Mouse (Mus musculus) neural tube, embryonic 14.5 days (tissue): ENCODE data around the gene Eif2b3. TPM values are rescaled to one million over a fixed set of nuclear protein-coding genes. Genes with fewer than 3 reads are reported as not detected.

ENCODE experiments used
- ATAC-seq: fragments of 200-750 bp; cut with Nextera tagmentation; 2 replicates; pipeline ENCODE4 v1.8.0; 2017; ENCODE audit warnings: low read depth, mild to moderate bottlenecking, moderate TSS enrichment, moderate library complexity
- H3K27ac ChIP-seq: fragments of 300-500 bp; sonication (generic); 2 replicates; pipeline ENCODE4 v1.5.1; 2014; ENCODE audit warnings: low read depth, mild to moderate bottlenecking, control low read depth, low read length, moderate library complexity, mixed read lengths
- H3K27me3 ChIP-seq: fragments of 300-500 bp; sonication (generic); 2 replicates; pipeline ENCODE4 v1.6.1; 2014; ENCODE audit warnings: low read length; ENCODE audit not compliant: control insufficient read depth, insufficient read depth
- H3K36me3 ChIP-seq: fragments of 300-500 bp; sonication (generic); 2 replicates; pipeline ENCODE4 v1.6.1; 2014; ENCODE audit warnings: low read length, mixed read lengths; ENCODE audit not compliant: control insufficient read depth, insufficient read depth
- H3K4me1 ChIP-seq: fragments of 300-500 bp; sonication (generic); 2 replicates; pipeline ENCODE4 v1.6.1; 2014; ENCODE audit warnings: low read length; ENCODE audit not compliant: control insufficient read depth, insufficient read depth
- H3K4me2 ChIP-seq: fragments of 300-500 bp; sonication (generic); 2 replicates; pipeline ENCODE4 v1.6.1; 2014; ENCODE audit warnings: mild to moderate bottlenecking, low read depth, low read length, control low read depth
- H3K4me3 ChIP-seq: fragments of 300-500 bp; sonication (generic); 2 replicates; pipeline ENCODE4 v1.5.1; 2014; ENCODE audit warnings: low read depth, low read length, control low read depth, mixed read lengths
- H3K9ac ChIP-seq: fragments of 300-500 bp; sonication (generic); replicated peaks from 2 replicates; pipeline ENCODE4 v1.6.1; 2014; ENCODE audit warnings: low read depth, mild to moderate bottlenecking, control low read depth, low read length, mixed read lengths
- H3K9me3 ChIP-seq: fragments of 300-500 bp; sonication (generic); 2 replicates; pipeline ENCODE4 v1.6.1; 2016; ENCODE audit warnings: low read length; ENCODE audit not compliant: control insufficient read depth
- WGBS: fragments of 180-500 bp; shearing (Covaris S2); extraction: QIAGEN DNeasy Blood & Tissue Kit; methylation state at CpG from one replicate; pipeline ENCODE4 v1.1.7; 2014; 5-methylcytosine and 5-hydroxymethylcytosine counted together
- polyA plus RNA-seq: library from polyadenylated mRNA; unstranded; fragments of >200 nt; fragmentation: Nextera tagmentation; extraction: Ambion mirVana; gene quantifications from 2 replicates; pipeline ENCODE4 v1.2.1, GENCODE M21; 2014

Eif2b3 gene
- polyA plus RNA-seq, 1 experiment from 2014 or later = 54.6 TPM

DNA sequence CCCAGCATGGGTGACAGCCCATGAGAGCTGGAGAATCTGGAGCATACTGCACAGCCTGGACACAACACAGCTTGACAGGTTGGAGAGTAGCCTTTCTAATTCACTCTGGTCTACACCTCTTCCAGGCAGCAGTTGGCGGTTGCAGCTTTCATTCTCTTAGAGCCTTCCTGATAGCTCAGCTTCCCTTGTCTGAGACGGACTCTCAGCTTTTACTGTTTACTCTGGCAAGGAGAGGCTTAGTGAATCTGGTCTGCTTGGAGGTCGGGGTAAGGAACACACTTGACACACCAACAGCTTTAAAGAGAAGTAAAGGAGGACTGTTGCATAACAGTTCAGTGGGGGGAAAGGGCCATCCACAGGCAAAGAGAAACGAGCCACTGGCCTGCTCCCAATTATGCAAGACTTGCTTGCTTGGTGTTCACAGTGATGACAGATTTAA is 22.1 kb downstream of the Eif2b3 start:
- Histone ChIP-seq H3K27me3 (no peaks in the 10 kb centered on the region), H3K4me2 (no peak overlapping the region), H3K4me1 (peaks cover 16% of the 10 kb centered on the region), H3K9ac (no peak overlapping the region), H3K4me3 (no peak overlapping the region), H3K36me3 (no peaks in the 10 kb centered on the region), H3K27ac (no peak overlapping the region; the same call in 1 of the 2 replicates), H3K9me3 (no peaks in the 10 kb centered on the region)
- whole genome bisulfite sequencing = 59% methylated on average over 4 of the region's 4 CpGs
- ATAC-seq = no peak

DNA sequence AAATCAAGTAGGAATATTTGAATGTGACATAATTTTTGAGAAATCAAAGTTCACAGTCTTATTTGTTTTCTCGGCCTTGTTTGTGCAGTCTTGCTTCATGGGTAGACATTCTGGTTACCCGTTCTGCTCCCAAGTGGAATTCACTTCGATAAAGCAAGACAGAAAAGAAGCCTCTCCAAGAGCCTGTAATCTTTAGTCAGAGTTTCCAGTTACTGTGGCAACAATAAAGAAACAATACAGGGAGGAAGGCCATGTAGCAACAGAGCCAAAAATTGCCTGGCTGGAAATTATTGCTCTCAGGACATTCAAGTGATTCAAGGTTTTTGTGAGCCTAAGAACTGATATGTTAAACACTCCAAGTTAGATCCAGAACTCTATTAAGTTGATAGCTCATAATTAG is 29.6 kb downstream of the Eif2b3 start:
- Histone ChIP-seq H3K27ac (no peak overlapping the region), H3K9ac (no peak overlapping the region), H3K27me3 (no peaks in the 10 kb centered on the region), H3K4me2 (no peak overlapping the region), H3K36me3 (no peaks in the 10 kb centered on the region), H3K9me3 (no peaks in the 10 kb centered on the region), H3K4me3 (no peak overlapping the region), H3K4me1 (no peaks in the 10 kb centered on the region)
- ATAC-seq = no peak
- WGBS = 79% methylated on average over 3 of the region's 3 CpGs

DNA sequence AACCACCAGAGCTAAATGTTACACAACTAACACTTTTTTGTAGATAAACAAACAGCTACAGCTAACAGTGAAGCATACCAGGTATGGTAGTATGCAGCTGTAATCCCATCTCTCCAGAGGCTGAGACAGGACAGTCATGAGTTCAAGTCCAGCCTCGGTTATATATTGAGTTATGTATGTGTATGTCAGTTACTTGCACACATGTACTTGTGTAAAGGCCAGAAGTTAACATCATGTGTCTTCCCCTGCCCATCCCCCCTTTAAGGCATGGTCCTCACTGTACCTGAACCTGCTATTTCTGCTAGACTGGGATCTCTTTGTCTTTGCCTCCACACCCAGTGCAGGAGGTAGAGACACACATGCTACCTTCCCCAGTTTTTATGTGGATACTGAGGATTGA is 30.3 kb downstream of the Eif2b3 start:
- no peak overlapping the region for H3K4me3 ChIP-seq
- H3K9me3 ChIP-seq = no peaks in the 10 kb centered on the region
- no peak overlapping the region for H3K27ac ChIP-seq
- no peaks in the 10 kb centered on the region for H3K4me1 ChIP-seq
- no peaks in the 10 kb centered on the region for H3K36me3 ChIP-seq
- H3K4me2 ChIP-seq = no peak overlapping the region
- no peak overlapping the region for H3K9ac ChIP-seq
- no peak for ATAC-seq
- 100% methylated on average over 1 of the region's 1 CpGs for WGBS
- H3K27me3 ChIP-seq = no peaks in the 10 kb centered on the region

DNA sequence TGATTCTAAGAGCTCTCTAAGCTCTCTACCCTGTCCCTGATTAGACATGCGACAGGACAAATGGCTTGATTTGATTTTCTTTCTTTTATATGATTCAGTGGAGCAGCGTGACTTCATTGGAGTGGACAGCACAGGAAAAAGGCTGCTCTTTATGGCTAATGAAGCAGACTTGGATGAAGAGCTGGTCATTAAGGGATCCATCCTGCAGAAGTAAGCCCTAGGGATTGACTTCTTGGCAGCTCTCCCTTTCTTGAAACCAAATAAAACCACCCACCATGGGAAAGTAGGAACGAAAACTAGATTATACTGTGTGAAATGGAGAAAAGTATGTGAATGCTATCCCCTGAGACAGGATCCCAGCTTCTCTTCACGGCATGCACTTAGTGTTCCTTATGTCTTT is 33.4 kb downstream of the Eif2b3 start:
- ATAC-seq = no peak
- no peaks in the 10 kb centered on the region for H3K4me1 ChIP-seq
- no peaks in the 10 kb centered on the region for H3K9me3 ChIP-seq
- no peak overlapping the region for H3K9ac ChIP-seq
- no peak overlapping the region for H3K27ac ChIP-seq
- H3K4me2 ChIP-seq = no peak overlapping the region
- H3K36me3 ChIP-seq = no peaks in the 10 kb centered on the region
- WGBS = 70% methylated on average over 4 of the region's 4 CpGs
- H3K4me3 ChIP-seq = no peak overlapping the region
- no peaks in the 10 kb centered on the region for H3K27me3 ChIP-seq

DNA sequence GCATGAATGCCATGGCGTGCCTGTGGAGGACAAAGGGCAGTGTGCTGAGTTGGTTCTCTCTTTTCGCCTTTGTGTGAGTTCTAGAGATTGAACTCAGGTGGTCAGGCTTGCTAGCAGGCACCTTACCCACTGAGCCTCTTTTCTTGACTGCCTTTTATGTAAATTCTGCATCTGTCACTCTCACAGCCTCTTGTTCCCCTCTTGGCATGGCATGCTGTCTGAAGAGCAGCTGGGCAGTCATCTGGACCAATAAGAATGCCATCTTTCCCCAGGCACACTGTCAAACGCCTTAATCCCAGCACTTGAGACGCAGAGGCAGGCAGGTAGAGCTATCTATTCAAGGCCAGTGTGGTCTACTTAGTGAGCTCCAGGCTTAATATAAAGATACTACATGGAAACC is 34.8 kb downstream of the Eif2b3 start:
- Histone ChIP-seq H3K4me2 (no peak overlapping the region), H3K4me1 (no peaks in the 10 kb centered on the region), H3K27me3 (no peaks in the 10 kb centered on the region), H3K36me3 (no peaks in the 10 kb centered on the region), H3K27ac (no peak overlapping the region), H3K9me3 (no peaks in the 10 kb centered on the region), H3K4me3 (no peak overlapping the region), H3K9ac (no peak overlapping the region)
- no peak for ATAC-seq
- 70% methylated on average over 4 of the region's 4 CpGs for whole genome bisulfite sequencing

DNA sequence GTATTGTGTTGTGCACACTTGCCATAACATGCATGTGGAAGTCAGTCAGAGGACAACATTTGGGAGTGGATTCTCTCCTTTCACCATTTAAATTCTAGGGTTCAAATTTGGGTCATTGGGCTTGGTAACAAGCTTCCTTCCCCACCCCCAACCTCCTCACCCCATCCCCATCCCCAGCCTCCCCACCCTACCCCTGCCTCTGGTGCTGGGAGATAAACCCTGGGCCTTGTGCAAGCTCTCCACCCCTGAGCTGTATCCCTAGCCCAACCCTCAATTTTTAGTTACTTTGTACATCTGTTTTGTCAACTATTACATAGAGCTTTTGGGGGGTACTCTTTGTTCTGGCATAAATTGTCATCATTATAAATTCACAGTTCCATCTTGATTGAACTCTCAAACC is 36.9 kb downstream of the Eif2b3 start:
- Histone ChIP-seq H3K36me3 (no peaks in the 10 kb centered on the region), H3K4me1 (no peaks in the 10 kb centered on the region), H3K27me3 (no peaks in the 10 kb centered on the region), H3K4me3 (no peak overlapping the region), H3K4me2 (no peak overlapping the region), H3K9ac (no peak overlapping the region), H3K9me3 (no peaks in the 10 kb centered on the region), H3K27ac (no peak overlapping the region)
- ATAC-seq = no peak

DNA sequence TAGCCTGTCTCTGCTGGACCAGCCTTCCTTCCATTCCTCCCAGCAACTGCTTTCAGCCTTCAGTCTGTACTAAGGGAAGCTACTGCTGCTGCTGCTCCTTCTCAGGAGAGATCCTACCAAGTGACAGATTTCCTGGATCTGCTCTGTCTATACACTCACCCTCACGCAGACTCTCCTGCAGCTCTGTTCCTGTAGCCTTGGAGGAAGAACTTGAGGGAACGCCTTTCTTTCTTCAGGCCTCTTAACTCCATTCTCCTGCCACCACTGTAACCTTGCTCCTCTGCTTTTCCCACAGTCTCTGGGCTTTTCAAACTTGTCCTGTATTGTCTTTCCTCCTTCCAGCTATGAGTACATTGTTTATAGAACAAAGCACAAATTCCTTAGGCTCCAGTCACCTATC is 37.3 kb downstream of the Eif2b3 start:
- Histone ChIP-seq H3K36me3 (no peaks in the 10 kb centered on the region), H3K4me3 (no peak overlapping the region), H3K27ac (no peak overlapping the region), H3K9me3 (no peaks in the 10 kb centered on the region), H3K9ac (no peak overlapping the region), H3K4me2 (no peak overlapping the region), H3K4me1 (no peaks in the 10 kb centered on the region), H3K27me3 (no peaks in the 10 kb centered on the region)
- no peak for ATAC-seq
- 73% methylated on average over 2 of the region's 2 CpGs for WGBS

DNA sequence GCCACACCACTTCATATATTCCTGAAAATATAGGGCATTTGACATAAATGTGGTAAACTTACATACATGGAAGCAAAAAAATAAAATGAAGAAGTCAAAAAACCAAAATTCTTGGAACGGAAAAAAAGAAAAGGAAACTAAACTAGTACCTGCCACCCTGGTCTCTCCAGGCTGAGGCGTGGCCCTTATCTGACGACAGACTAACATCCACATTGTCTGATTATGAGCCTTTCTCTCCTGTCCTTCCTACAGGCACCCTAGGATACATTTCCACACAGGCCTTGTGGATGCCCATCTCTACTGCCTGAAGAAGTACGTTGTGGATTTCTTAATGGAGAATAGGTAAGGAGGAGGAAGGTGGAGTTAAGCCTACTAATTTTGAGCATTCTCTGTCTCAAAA is 39.3 kb downstream of the Eif2b3 start:
- H3K4me3 ChIP-seq = no peak overlapping the region
- 88% methylated on average over 4 of the region's 4 CpGs for WGBS
- no peak overlapping the region for H3K27ac ChIP-seq
- H3K9me3 ChIP-seq = no peaks in the 10 kb centered on the region
- H3K9ac ChIP-seq = no peak overlapping the region
- no peak for ATAC-seq
- no peaks in the 10 kb centered on the region for H3K27me3 ChIP-seq
- H3K36me3 ChIP-seq = no peaks in the 10 kb centered on the region
- H3K4me1 ChIP-seq = no peaks in the 10 kb centered on the region
- no peak overlapping the region for H3K4me2 ChIP-seq

DNA sequence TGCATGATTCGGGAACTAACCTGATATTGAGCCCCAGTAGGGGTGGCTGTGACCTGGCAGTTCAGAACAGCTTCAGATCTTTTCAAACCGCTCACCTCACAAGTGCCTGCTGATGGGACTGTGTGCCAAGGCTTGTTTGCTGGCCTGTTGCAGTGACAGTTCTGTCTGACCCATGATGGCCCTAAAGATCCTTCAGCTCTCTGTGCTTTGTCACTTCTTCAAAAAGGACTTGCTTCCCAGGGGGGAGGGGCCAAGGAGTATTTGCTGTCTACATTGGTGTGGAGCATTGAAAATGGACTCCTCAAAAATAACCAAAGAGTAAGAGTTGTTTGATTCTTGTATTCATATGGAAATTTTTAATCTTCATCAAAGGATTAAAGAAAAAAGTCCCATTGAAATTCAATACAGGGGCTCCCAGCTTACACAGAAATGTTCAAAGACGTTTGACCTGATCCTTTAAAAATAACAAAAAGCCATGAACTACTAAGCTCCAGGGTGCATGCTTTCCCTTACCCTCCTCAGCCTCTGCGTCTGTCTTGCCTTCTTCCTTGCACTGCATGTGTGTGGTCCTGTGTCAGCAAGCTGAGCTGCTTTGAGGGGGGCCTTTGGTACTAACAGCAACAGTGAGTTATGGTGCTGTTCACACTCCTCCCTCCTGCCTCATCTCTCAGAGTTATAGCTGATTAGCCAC is 43.6 kb downstream of the Eif2b3 start:
- Histone ChIP-seq H3K27me3 (no peaks in the 10 kb centered on the region), H3K27ac (no peak overlapping the region), H3K9me3 (no peaks in the 10 kb centered on the region), H3K36me3 (peaks cover 4% of the 10 kb centered on the region; the same call in 1 of the 2 replicates), H3K4me3 (no peak overlapping the region), H3K4me2 (no peak overlapping the region), H3K9ac (no peak overlapping the region), H3K4me1 (no peaks in the 10 kb centered on the region)
- no peak for ATAC-seq
- 31% methylated on average over 4 of the region's 4 CpGs for WGBS
